Mouse (Mus musculus) cerebellum, adult 18-20 months (tissue): ENCODE measurements around the gene Ralgps1.
A peak's percentile ranks its signal among the peaks of the same experiment; 100 is the strongest.
"Not testable (repeated sequence)": the region's sequence is repeated elsewhere in the genome, so short reads cannot be mapped to it uniquely, and the experiment has no call there.

Source experiments
- DNase-seq, 2 experiments: peaks; one replicate each; pipeline ENCODE4 v3.0.0; 2021

The Ralgps1 gene

GRCm38 (mm10) chr2:33360564-33360963, 10.7 kb downstream of the Ralgps1 start:
- DNase-seq = peak; percentile 4 to 8

GRCm38 (mm10) chr2:33359184-33359583, 12.1 kb downstream of the Ralgps1 start:
- no peak for DNase-seq

- no peak for DNase-seq
Measured at GRCm38 (mm10) chr2:33357250-33357838, 13.9 kb downstream of the Ralgps1 start.

- peak; percentile 87 for DNase-seq
Measured at GRCm38 (mm10) chr2:33355558-33355957, 15.7 kb downstream of the Ralgps1 start.

GRCm38 (mm10) chr2:33353432-33353831, 17.9 kb downstream of the Ralgps1 start:
- DNase-seq = no peak

GRCm38 (mm10) chr2:33351449-33351848, 19.8 kb downstream of the Ralgps1 start:
- DNase-seq = no peak

GRCm38 (mm10) chr2:33350921-33351320, 20.4 kb downstream of the Ralgps1 start:
- no peak for DNase-seq

GRCm38 (mm10) chr2:33349581-33349980, 21.7 kb downstream of the Ralgps1 start:
- peak; percentile 57 to 72 for DNase-seq

- DNase-seq = peak; percentile 83 to 91
Measured at GRCm38 (mm10) chr2:33349081-33349480, 22.2 kb downstream of the Ralgps1 start.

- DNase-seq = no peak
Measured at GRCm38 (mm10) chr2:33348260-33348659, 23.0 kb downstream of the Ralgps1 start.

GRCm38 (mm10) chr2:33347607-33348006, 23.7 kb downstream of the Ralgps1 start:
- DNase-seq = peak; percentile 56 to 61

- DNase-seq = no peak
Measured at GRCm38 (mm10) chr2:33346749-33347148, 24.5 kb downstream of the Ralgps1 start.

- DNase-seq = no peak
Measured at GRCm38 (mm10) chr2:33345956-33346355, 25.3 kb downstream of the Ralgps1 start.

GRCm38 (mm10) chr2:33345475-33345874, 25.8 kb downstream of the Ralgps1 start:
- no peak for DNase-seq

- DNase-seq = no peak
Measured at GRCm38 (mm10) chr2:33343413-33343812, 27.9 kb downstream of the Ralgps1 start.

- DNase-seq = peak in 1 of 2 experiments; percentile 37
Measured at GRCm38 (mm10) chr2:33342148-33342547, 29.1 kb downstream of the Ralgps1 start.

GRCm38 (mm10) chr2:33335789-33336188, 35.5 kb downstream of the Ralgps1 start:
- DNase-seq = no peak

- no peak for DNase-seq
Measured at GRCm38 (mm10) chr2:33329622-33330021, 41.7 kb downstream of the Ralgps1 start.

GRCm38 (mm10) chr2:33328941-33329340, 42.3 kb downstream of the Ralgps1 start:
- DNase-seq = peak; percentile 52 to 58

GRCm38 (mm10) chr2:33325359-33325758, 45.9 kb downstream of the Ralgps1 start:
- DNase-seq = no peak

GRCm38 (mm10) chr2:33323799-33324595, 47.3 kb downstream of the Ralgps1 start:
- no peak for DNase-seq

GRCm38 (mm10) chr2:33323043-33323625, 48.2 kb downstream of the Ralgps1 start:
- DNase-seq = not testable (repeated sequence)

- no peak for DNase-seq
Measured at GRCm38 (mm10) chr2:33321641-33322040, 49.6 kb downstream of the Ralgps1 start.

GRCm38 (mm10) chr2:33321031-33321430, 50.3 kb downstream of the Ralgps1 start:
- no peak for DNase-seq
